Mouse (Mus musculus) layer of hippocampus, adult 2 months (tissue): ENCODE results near the gene Olfr1371. TPM values are rescaled to one million over a fixed set of nuclear protein-coding genes. Genes with fewer than 3 reads are reported as not detected.
A peak's percentile ranks its signal among the peaks of the same experiment; 100 is the strongest.
"Not testable (repeated sequence)": the region's sequence is repeated elsewhere in the genome, so short reads cannot be mapped to it uniquely, and the experiment has no call there.

Experiments
- DNase-seq, 2 experiments: peaks; one replicate each; pipeline ENCODE4 v3.0.0; 2022; ENCODE audit warnings: low spot score in 2 of 2
- H3K27ac ChIP-seq: fragments of 200-600 bp; 2 replicates; pipeline ENCODE4 v1.8.1; 2022
- H3K4me3 ChIP-seq: fragments of 200-600 bp; 2 replicates; pipeline ENCODE4 v1.8.1; 2022; ENCODE audit warnings: mild to moderate bottlenecking
- CTCF ChIP-seq: fragments of 200-600 bp; conservative IDR thresholded peaks from 2 replicates; pipeline ENCODE4 v1.8.1; 2022; ENCODE audit warnings: antibody characterized with exemption, mild to moderate bottlenecking, moderate library complexity
- total RNA-seq, 2 experiments: library from RNA; stranded (reverse); gene quantifications; 2 replicates each; pipeline ENCODE4 v1.2.3; 2021

Olfr1371 gene
- total RNA-seq, 2 experiments from 2014 or later = not detected

GRCm38 (mm10) chr11:52233043-52233653 is 19.4 kb upstream of the Olfr1371 start:
- Histone ChIP-seq H3K4me3 (peak overlapping the region; percentile 90), H3K27ac (peak overlapping the region; percentile 100; the same call in 1 of the 2 replicates)
- DNase-seq = no peak
- TF ChIP-seq CTCF = no peak

GRCm38 (mm10) chr11:52231606-52232541 is 18.1 kb upstream of the Olfr1371 start, which contains the start of gene Skp1a:
TSS of gene Skp1a (plus strand) at chr11:52231995.
- 0 out of 2 replicates have a peak, but pooled peaks have one; percentile 6 for TF ChIP-seq CTCF
- Histone ChIP-seq H3K4me3 (peak within 1 kb of the TSS; percentile 90), H3K27ac (peak within 1 kb of the TSS; percentile 100)
- peak; percentile 81 to 87 for DNase-seq

GRCm38 (mm10) chr11:52230694-52231093 is 16.9 kb upstream of the Olfr1371 start:
- Histone ChIP-seq H3K4me3 (no peak overlapping the region), H3K27ac (peak overlapping the region; percentile 100; the same call in 1 of the 2 replicates)
- TF ChIP-seq CTCF = no peak
- DNase-seq = no peak

GRCm38 (mm10) chr11:52228722-52229448 is 15.1 kb upstream of the Olfr1371 start:
- no peak overlapping the region for H3K4me3 ChIP-seq
- TF ChIP-seq CTCF = no peak
- DNase-seq = no peak
- H3K27ac ChIP-seq = no peak overlapping the region

- no peak for TF ChIP-seq CTCF
- Histone ChIP-seq H3K4me3 (no peak overlapping the region), H3K27ac (no peak overlapping the region)
- no peak for DNase-seq
These were observed 13.9 kb upstream of the Olfr1371 start for GRCm38 (mm10) chr11:52227466-52228226.

GRCm38 (mm10) chr11:52227053-52227452 is 13.3 kb upstream of the Olfr1371 start:
- Histone ChIP-seq H3K27ac (no peak overlapping the region), H3K4me3 (no peak overlapping the region)
- DNase-seq = no peak
- no peak for TF ChIP-seq CTCF

GRCm38 (mm10) chr11:52225986-52226599 is 12.3 kb upstream of the Olfr1371 start:
- no peak; the same call in 1 of the 2 replicates for TF ChIP-seq CTCF
- no peak overlapping the region for H3K27ac ChIP-seq
- no peak for DNase-seq
- no peak overlapping the region for H3K4me3 ChIP-seq

- H3K27ac ChIP-seq = no peak overlapping the region
- TF ChIP-seq CTCF = no peak
These were observed 10.3 kb upstream of the Olfr1371 start for GRCm38 (mm10) chr11:52223968-52224682.

GRCm38 (mm10) chr11:52222891-52223290 is 9.1 kb upstream of the Olfr1371 start:
- no peak overlapping the region for H3K4me3 ChIP-seq
- DNase-seq = no peak
- no peak overlapping the region for H3K27ac ChIP-seq
- peak; percentile 73 for TF ChIP-seq CTCF

More at GRCm38 (mm10) chr11:52223968-52224682, 10.3 kb upstream of the Olfr1371 start:
- H3K4me3 ChIP-seq = no peak overlapping the region
- no peak for DNase-seq

- not testable (repeated sequence) for H3K4me3 ChIP-seq, H3K27ac ChIP-seq, DNase-seq
These were observed 8.1 kb upstream of the Olfr1371 start for GRCm38 (mm10) chr11:52221921-52222320.

- H3K27ac ChIP-seq = no peak overlapping the region
- peak; percentile 48 to 79 for DNase-seq
- no peak overlapping the region for H3K4me3 ChIP-seq
- TF ChIP-seq CTCF = peak; percentile 95
These were observed 6.5 kb upstream of the Olfr1371 start for GRCm38 (mm10) chr11:52220282-52220681.

GRCm38 (mm10) chr11:52196496-52197023 is 17.2 kb downstream of the Olfr1371 start:
- not testable (repeated sequence) for H3K27ac ChIP-seq, DNase-seq, H3K4me3 ChIP-seq

GRCm38 (mm10) chr11:52180651-52181050 is 33.1 kb downstream of the Olfr1371 start:
- H3K27ac ChIP-seq, H3K4me3 ChIP-seq, DNase-seq: not testable (repeated sequence)
